Mouse (Mus musculus) small intestine, adult 2 months (tissue): ENCODE measurements at regions not wholly inside any gene's neighbourhood (a gene's known extent, or its start where the extent isn't known, plus 50 kb on each side); places are given as distances from the start of the nearest gene placed in this dataset.

ENCODE experiments used
- H3K27ac ChIP-seq: fragments of 200-500 bp; 2 replicates; pipeline ENCODE4 v1.5.1; 2012; ENCODE audit warnings: low read depth, low read length, control low read depth, inconsistent platforms; ENCODE audit not compliant: insufficient read depth
- H3K27me3 ChIP-seq: fragments of 200-500 bp; 2 replicates; pipeline ENCODE4 v1.6.1; 2012; ENCODE audit warnings: mild to moderate bottlenecking, moderate library complexity, low read length, inconsistent platforms; ENCODE audit not compliant: control insufficient read depth, insufficient read depth
- H3K36me3 ChIP-seq: fragments of 200-500 bp; 2 replicates; pipeline ENCODE4 v1.6.1; 2012; ENCODE audit warnings: mild to moderate bottlenecking, low read length, control low read depth, inconsistent platforms; ENCODE audit not compliant: control insufficient read depth, insufficient read depth
- H3K4me1 ChIP-seq: fragments of 200-500 bp; 2 replicates; pipeline ENCODE4 v1.6.1; 2012; ENCODE audit warnings: low read length, inconsistent platforms, mixed read lengths; ENCODE audit not compliant: control insufficient read depth, insufficient read depth, insufficient read length
- H3K4me3 ChIP-seq: fragments of 200-500 bp; 2 replicates; pipeline ENCODE4 v1.5.1; 2012; ENCODE audit warnings: low read depth, mild to moderate bottlenecking, control low read depth, inconsistent platforms, low read length, moderate library complexity
- CTCF ChIP-seq: fragments of 200-500 bp; IDR thresholded peaks from 2 replicates; pipeline ENCODE4 v1.5.1; 2012; ENCODE audit warnings: low read depth, mild to moderate bottlenecking, control low read depth, inconsistent platforms, low read length, moderate library complexity, mixed read lengths; ENCODE audit not compliant: insufficient replicate concordance, insufficient read length; ENCODE audit errors: extremely low read depth
- POLR2A ChIP-seq: fragments of 200-500 bp; IDR thresholded peaks from 2 replicates; pipeline ENCODE4 v1.6.1; 2012; ENCODE audit warnings: low read depth, mild to moderate bottlenecking, control low read depth, inconsistent platforms, low read length, moderate library complexity
- WGBS: fragments of 180-500 bp; shearing (Covaris S2); methylation state at CpG from one replicate; pipeline ENCODE4 v1.1.7; 2018; 5-methylcytosine and 5-hydroxymethylcytosine counted together

GRCm38 (mm10) chr15:72101730-72102129, 1732.6 kb upstream of the Gm6569 start:
- Histone ChIP-seq H3K27ac (no peak overlapping the region), H3K36me3 (no peaks in the 10 kb centered on the region), H3K4me1 (no peaks in the 10 kb centered on the region), H3K4me3 (no peak overlapping the region), H3K27me3 (no peaks in the 10 kb centered on the region)
- no peak for TF ChIP-seq POLR2A
- TF ChIP-seq CTCF = no peak
- 94% methylated on average over 1 of the region's 1 CpGs for WGBS

- WGBS = 66% methylated on average over 4 of the region's 4 CpGs
- Histone ChIP-seq H3K27ac (no peak overlapping the region), H3K4me1 (no peaks in the 10 kb centered on the region), H3K36me3 (no peaks in the 10 kb centered on the region), H3K4me3 (no peak overlapping the region), H3K27me3 (no peaks in the 10 kb centered on the region)
- no peak for TF ChIP-seq CTCF
- TF ChIP-seq POLR2A = no peak
Measured at GRCm38 (mm10) chr15:72105830-72106413, 1728.4 kb upstream of the Gm6569 start.

GRCm38 (mm10) chr15:72110520-72110919, 1723.8 kb upstream of the Gm6569 start:
- Histone ChIP-seq H3K4me1 (no peaks in the 10 kb centered on the region), H3K27ac (no peak overlapping the region), H3K36me3 (no peaks in the 10 kb centered on the region), H3K4me3 (no peak overlapping the region), H3K27me3 (no peaks in the 10 kb centered on the region)
- no peak for TF ChIP-seq CTCF
- TF ChIP-seq POLR2A = no peak
- 73% methylated on average over 1 of the region's 1 CpGs for WGBS

- Histone ChIP-seq H3K4me3 (no peak overlapping the region), H3K27ac (no peak overlapping the region), H3K4me1 (no peaks in the 10 kb centered on the region), H3K27me3 (no peaks in the 10 kb centered on the region), H3K36me3 (no peaks in the 10 kb centered on the region)
- 72% methylated on average over 4 of the region's 4 CpGs for WGBS
- TF ChIP-seq CTCF (no peak), POLR2A (no peak)
Measured at GRCm38 (mm10) chr15:72116772-72117171, 1717.6 kb upstream of the Gm6569 start.

GRCm38 (mm10) chr15:72134226-72134625, 1700.1 kb upstream of the Gm6569 start:
- no peaks in the 10 kb centered on the region for H3K36me3 ChIP-seq
- H3K4me3 ChIP-seq = no peak overlapping the region
- no peak overlapping the region for H3K27ac ChIP-seq
- TF ChIP-seq POLR2A (no peak), CTCF (no peak)
- H3K27me3 ChIP-seq = no peaks in the 10 kb centered on the region
- no peaks in the 10 kb centered on the region for H3K4me1 ChIP-seq
- 71% methylated on average over 8 of the region's 8 CpGs for WGBS

GRCm38 (mm10) chr15:72135992-72136617, 1698.3 kb upstream of the Gm6569 start:
- Histone ChIP-seq H3K4me3 (no peak overlapping the region), H3K27me3 (no peaks in the 10 kb centered on the region), H3K27ac (no peak overlapping the region), H3K4me1 (no peaks in the 10 kb centered on the region), H3K36me3 (no peaks in the 10 kb centered on the region)
- no peak for TF ChIP-seq CTCF
- no peak for TF ChIP-seq POLR2A
- 80% methylated on average over 4 of the region's 4 CpGs for WGBS

GRCm38 (mm10) chr15:72140122-72140521, 1694.2 kb upstream of the Gm6569 start:
- Histone ChIP-seq H3K27ac (no peak overlapping the region), H3K27me3 (no peaks in the 10 kb centered on the region), H3K36me3 (no peaks in the 10 kb centered on the region), H3K4me3 (no peak overlapping the region), H3K4me1 (no peaks in the 10 kb centered on the region)
- 78% methylated on average over 2 of the region's 2 CpGs for WGBS
- TF ChIP-seq POLR2A (no peak), CTCF (no peak)

GRCm38 (mm10) chr15:72150581-72150980, 1683.8 kb upstream of the Gm6569 start:
- TF ChIP-seq CTCF (no peak), POLR2A (no peak)
- whole genome bisulfite sequencing = 87% methylated on average over 6 of the region's 6 CpGs
- Histone ChIP-seq H3K27ac (no peak overlapping the region), H3K4me3 (no peak overlapping the region), H3K4me1 (no peaks in the 10 kb centered on the region), H3K36me3 (no peaks in the 10 kb centered on the region), H3K27me3 (no peaks in the 10 kb centered on the region)
